Mouse (Mus musculus): Measurements from ENCODE around the gene Zfp39. TPM values are rescaled to one million over a fixed set of nuclear protein-coding genes. Genes with fewer than 3 reads are reported as not detected.

Gene Zfp39
- polyA plus RNA-seq, 1 experiment = 2.7 TPM

DNA sequence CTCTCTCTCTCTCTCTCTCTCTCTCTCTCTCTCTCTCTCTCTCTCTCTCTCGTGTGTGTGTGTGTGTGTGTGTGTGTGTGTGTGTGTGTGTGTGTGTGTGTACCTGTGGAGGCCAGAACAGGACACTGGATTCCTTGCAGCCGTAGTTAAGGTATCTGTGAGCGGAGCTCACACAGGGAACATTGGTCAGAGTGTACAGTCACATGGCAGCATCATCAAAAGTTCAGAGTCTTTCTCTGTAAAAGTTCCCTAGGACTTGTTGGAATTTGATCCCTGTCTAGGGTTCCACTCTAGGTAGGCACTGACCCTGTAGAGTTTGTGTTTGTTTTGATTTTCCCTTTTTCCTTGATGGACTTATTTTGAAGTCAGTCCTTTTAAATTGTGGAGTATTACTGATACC, 22.6 kb upstream of the Zfp39 start:
- H3K4me1 ChIP-seq (replicated peaks; ENCODE audit: control insufficient read depth, insufficient read depth, low read length) = peaks cover 5% of the 10 kb centered on the region; the same call in 1 of the 2 replicates
- WGBS = 93% methylated on average over 2 of the region's 3 CpGs
- TF ChIP-seq CTCF (IDR thresholded peaks at IDR 0.05; ENCODE audit: borderline replicate concordance, control insufficient read depth, extremely low read depth, insufficient read depth, low read length, poor library complexity) (no peak), POLR2A (IDR thresholded peaks at IDR 0.05; ENCODE audit: control insufficient read depth, extremely low read depth, insufficient read depth, low read length, poor library complexity) (no peak)
- no peak overlapping the region for H3K4me3 ChIP-seq (ENCODE audit: control insufficient read depth, insufficient read depth, low read length)
- H3K27ac ChIP-seq (ENCODE audit: control insufficient read depth, insufficient read depth, low read length) = no peak overlapping the region
- H3K36me3 ChIP-seq (ENCODE audit: control insufficient read depth, insufficient read depth, low read length) = no peaks in the 10 kb centered on the region
- no peaks in the 10 kb centered on the region for H3K27me3 ChIP-seq (ENCODE audit: control insufficient read depth, insufficient read depth, low read length)
- DNase-seq = no peak

GRCm38 (mm10) chr11:58922420-58922819, 18.4 kb upstream of the Zfp39 start:
- Histone ChIP-seq H3K27me3 (ENCODE audit: control insufficient read depth, insufficient read depth, low read length) (no peaks in the 10 kb centered on the region), H3K36me3 (ENCODE audit: control insufficient read depth, insufficient read depth, low read length) (no peaks in the 10 kb centered on the region), H3K4me1 (replicated peaks; ENCODE audit: control insufficient read depth, insufficient read depth, low read length) (peaks cover 22% of the 10 kb centered on the region), H3K4me3 (ENCODE audit: control insufficient read depth, insufficient read depth, low read length) (no peak overlapping the region), H3K27ac (ENCODE audit: control insufficient read depth, insufficient read depth, low read length) (no peak overlapping the region)
- TF ChIP-seq POLR2A (IDR thresholded peaks at IDR 0.05; ENCODE audit: control insufficient read depth, extremely low read depth, insufficient read depth, low read length, poor library complexity) (no peak), CTCF (IDR thresholded peaks at IDR 0.05; ENCODE audit: borderline replicate concordance, control insufficient read depth, extremely low read depth, insufficient read depth, low read length, poor library complexity) (no peak)
- DNase-seq = no peak
- WGBS = 91% methylated on average over 9 of the region's 9 CpGs

- WGBS = 87% methylated on average over 5 of the region's 5 CpGs
- Histone ChIP-seq H3K27ac (ENCODE audit: control insufficient read depth, insufficient read depth, low read length) (no peak overlapping the region), H3K27me3 (ENCODE audit: control insufficient read depth, insufficient read depth, low read length) (no peaks in the 10 kb centered on the region), H3K4me3 (ENCODE audit: control insufficient read depth, insufficient read depth, low read length) (no peak overlapping the region), H3K36me3 (ENCODE audit: control insufficient read depth, insufficient read depth, low read length) (no peaks in the 10 kb centered on the region), H3K4me1 (replicated peaks; ENCODE audit: control insufficient read depth, insufficient read depth, low read length) (peaks cover 30% of the 10 kb centered on the region)
- DNase-seq = no peak
- TF ChIP-seq CTCF (IDR thresholded peaks at IDR 0.05; ENCODE audit: borderline replicate concordance, control insufficient read depth, extremely low read depth, insufficient read depth, low read length, poor library complexity) (no peak), POLR2A (IDR thresholded peaks at IDR 0.05; ENCODE audit: control insufficient read depth, extremely low read depth, insufficient read depth, low read length, poor library complexity) (no peak)
Observed at GRCm38 (mm10) chr11:58918759-58919158, 14.7 kb upstream of the Zfp39 start.

- peaks cover 28% of the 10 kb centered on the region for H3K4me1 ChIP-seq (replicated peaks; ENCODE audit: control insufficient read depth, insufficient read depth, low read length)
- no peaks in the 10 kb centered on the region for H3K27me3 ChIP-seq (ENCODE audit: control insufficient read depth, insufficient read depth, low read length)
- no peak within 1 kb of the TSS for H3K4me3 ChIP-seq (ENCODE audit: control insufficient read depth, insufficient read depth, low read length)
- TF ChIP-seq POLR2A (IDR thresholded peaks at IDR 0.05; ENCODE audit: control insufficient read depth, extremely low read depth, insufficient read depth, low read length, poor library complexity) (no peak), CTCF (IDR thresholded peaks at IDR 0.05; ENCODE audit: borderline replicate concordance, control insufficient read depth, extremely low read depth, insufficient read depth, low read length, poor library complexity) (no peak)
- no peak for DNase-seq
- no peaks in the 10 kb centered on the region for H3K36me3 ChIP-seq (ENCODE audit: control insufficient read depth, insufficient read depth, low read length)
- WGBS = 95% methylated on average over 12 of the region's 12 CpGs
- no peak within 1 kb of the TSS for H3K27ac ChIP-seq (ENCODE audit: control insufficient read depth, insufficient read depth, low read length)
Observed at GRCm38 (mm10) chr11:58917745-58918366, 13.8 kb upstream of the Zfp39 start, which contains the start of gene Btnl10. Btnl10 (plus strand) TSS chr11:58917908.

- Histone ChIP-seq H3K36me3 (ENCODE audit: control insufficient read depth, insufficient read depth, low read length) (no peaks in the 10 kb centered on the region), H3K27me3 (ENCODE audit: control insufficient read depth, insufficient read depth, low read length) (no peaks in the 10 kb centered on the region), H3K4me3 (ENCODE audit: control insufficient read depth, insufficient read depth, low read length) (no peak overlapping the region), H3K4me1 (replicated peaks; ENCODE audit: control insufficient read depth, insufficient read depth, low read length) (peaks cover 27% of the 10 kb centered on the region), H3K27ac (ENCODE audit: control insufficient read depth, insufficient read depth, low read length) (no peak overlapping the region)
- TF ChIP-seq POLR2A (IDR thresholded peaks at IDR 0.05; ENCODE audit: control insufficient read depth, extremely low read depth, insufficient read depth, low read length, poor library complexity) (no peak), CTCF (IDR thresholded peaks at IDR 0.05; ENCODE audit: borderline replicate concordance, control insufficient read depth, extremely low read depth, insufficient read depth, low read length, poor library complexity) (peak; percentile 66; the same call in 1 of the 2 replicates)
- 57% methylated on average over 14 of the region's 14 CpGs for WGBS
- peak; percentile 80 for DNase-seq
Observed at GRCm38 (mm10) chr11:58916879-58917744, 13.1 kb upstream of the Zfp39 start.

- H3K27ac ChIP-seq (ENCODE audit: control insufficient read depth, insufficient read depth, low read length) = no peak overlapping the region
- DNase-seq = peak; percentile 26
- 5% methylated on average over 17 of the region's 17 CpGs for WGBS
Observed at GRCm38 (mm10) chr11:58914461-58915028, 10.5 kb upstream of the Zfp39 start.

More at GRCm38 (mm10) chr11:58914461-58915028, 10.5 kb upstream of the Zfp39 start:
- peaks cover 22% of the 10 kb centered on the region for H3K4me1 ChIP-seq (replicated peaks; ENCODE audit: control insufficient read depth, insufficient read depth, low read length)
- H3K27me3 ChIP-seq (ENCODE audit: control insufficient read depth, insufficient read depth, low read length) = no peaks in the 10 kb centered on the region
- TF ChIP-seq CTCF (IDR thresholded peaks at IDR 0.05; ENCODE audit: borderline replicate concordance, control insufficient read depth, extremely low read depth, insufficient read depth, low read length, poor library complexity) = peak; percentile 44; the same call in 1 of the 2 replicates
- TF ChIP-seq POLR2A (IDR thresholded peaks at IDR 0.05; ENCODE audit: control insufficient read depth, extremely low read depth, insufficient read depth, low read length, poor library complexity) = no peak
- peak overlapping the region; percentile 44 for H3K4me3 ChIP-seq (ENCODE audit: control insufficient read depth, insufficient read depth, low read length)
- no peaks in the 10 kb centered on the region for H3K36me3 ChIP-seq (ENCODE audit: control insufficient read depth, insufficient read depth, low read length)

Data from thymus, adult 2 months (tissue).